Mouse (Mus musculus) stomach, embryonic 15.5 days (tissue): ENCODE measurements around the gene Prx. TPM values are rescaled to one million over a fixed set of nuclear protein-coding genes. Genes with fewer than 3 reads are reported as not detected.

Source experiments
- ATAC-seq: fragments of 200-750 bp; cut with Nextera tagmentation; 2 replicates; pipeline ENCODE4 v1.8.0; 2017; ENCODE audit warnings: low read depth, moderate number of reproducible peaks, moderate TSS enrichment; ENCODE audit not compliant: insufficient read depth, low FRiP score
- H3K27ac ChIP-seq: fragments of 300-500 bp; sonication (generic); 2 replicates; pipeline ENCODE4 v1.5.1; 2015; ENCODE audit warnings: mild to moderate bottlenecking, inconsistent platforms
- H3K27me3 ChIP-seq: fragments of 300-500 bp; sonication (generic); replicated peaks from 2 replicates; pipeline ENCODE4 v1.6.1; 2015; ENCODE audit warnings: inconsistent platforms
- H3K36me3 ChIP-seq: fragments of 300-500 bp; sonication (generic); 2 replicates; pipeline ENCODE4 v1.6.1; 2015; ENCODE audit warnings: inconsistent platforms
- H3K4me1 ChIP-seq: fragments of 300-500 bp; sonication (generic); 2 replicates; pipeline ENCODE4 v1.6.1; 2015; ENCODE audit warnings: inconsistent platforms
- H3K4me2 ChIP-seq: fragments of 300-500 bp; sonication (generic); 2 replicates; pipeline ENCODE4 v1.6.1; 2015; ENCODE audit warnings: mild to moderate bottlenecking, inconsistent platforms
- H3K4me3 ChIP-seq: fragments of 300-500 bp; sonication (generic); replicated peaks from 2 replicates; pipeline ENCODE4 v1.5.1; 2015; ENCODE audit warnings: inconsistent platforms
- H3K9ac ChIP-seq: fragments of 300-500 bp; sonication (generic); 2 replicates; pipeline ENCODE4 v1.6.1; 2015; ENCODE audit warnings: inconsistent platforms
- H3K9me3 ChIP-seq: fragments of 300-500 bp; sonication (generic); 2 replicates; pipeline ENCODE4 v1.6.1; 2016; ENCODE audit warnings: inconsistent platforms
- WGBS: fragments of 180-500 bp; shearing (Covaris S2); methylation state at CpG from one replicate; pipeline ENCODE4 v1.1.7; 2015; 5-methylcytosine and 5-hydroxymethylcytosine counted together
- polyA plus RNA-seq: library from polyadenylated mRNA; unstranded; fragments of >200 nt; fragmentation: Nextera tagmentation; extraction: Ambion mirVana; gene quantifications from 2 replicates; pipeline ENCODE4 v1.2.1, GENCODE M21; 2015

The Prx gene
- polyA plus RNA-seq, 1 experiment from 2014 or later, result 3.5 TPM

GRCm38 (mm10) chr7:27542392-27543033 is 43.4 kb downstream of the Prx start:
- Histone ChIP-seq H3K9ac (peak overlapping the region; percentile 56), H3K36me3 (peaks cover 2% of the 10 kb centered on the region), H3K4me2 (peak overlapping the region; percentile 95), H3K4me1 (0 out of 2 replicates have a peak, but pooled peaks cover 5% of the 10 kb centered on the region), H3K27ac (0 out of 2 replicates have a peak overlapping the region, but pooled peaks have one; percentile 61), H3K27me3 (no peaks in the 10 kb centered on the region), H3K9me3 (no peaks in the 10 kb centered on the region), H3K4me3 (peak overlapping the region; percentile 55)
- ATAC-seq, result peak; percentile 86; the same call in 1 of the 2 replicates
- WGBS, result 1% methylated on average over 30 of the region's 30 CpGs

- WGBS, result 31% methylated on average over 6 of the region's 6 CpGs
- H3K4me3 ChIP-seq, result peak overlapping the region; percentile 55
- H3K36me3 ChIP-seq, result no peaks in the 10 kb centered on the region
- no peaks in the 10 kb centered on the region for H3K27me3 ChIP-seq
- H3K27ac ChIP-seq, result 0 out of 2 replicates have a peak overlapping the region, but pooled peaks have one; percentile 61
- H3K9ac ChIP-seq, result peak overlapping the region; percentile 56; the same call in 1 of the 2 replicates
- H3K4me1 ChIP-seq, result 0 out of 2 replicates have a peak, but pooled peaks cover 5% of the 10 kb centered on the region
- ATAC-seq, result 0 out of 2 replicates have a peak, but pooled peaks have one; percentile 3
- no peaks in the 10 kb centered on the region for H3K9me3 ChIP-seq
- peak overlapping the region; percentile 95 for H3K4me2 ChIP-seq
Observed at GRCm38 (mm10) chr7:27543065-27543464, 43.9 kb downstream of the Prx start.

- no peak for ATAC-seq
- no peaks in the 10 kb centered on the region for H3K9me3 ChIP-seq
- H3K27ac ChIP-seq, result 0 out of 2 replicates have a peak overlapping the region, but pooled peaks have one; percentile 19
- H3K4me3 ChIP-seq, result no peak overlapping the region
- H3K4me2 ChIP-seq, result no peak overlapping the region
- 0 out of 2 replicates have a peak, but pooled peaks cover 5% of the 10 kb centered on the region for H3K4me1 ChIP-seq
- no peaks in the 10 kb centered on the region for H3K36me3 ChIP-seq
- H3K9ac ChIP-seq, result no peak overlapping the region
- WGBS, result 79% methylated on average over 4 of the region's 4 CpGs
- H3K27me3 ChIP-seq, result no peaks in the 10 kb centered on the region
Observed at GRCm38 (mm10) chr7:27543851-27544250, 44.7 kb downstream of the Prx start.

- no peak for ATAC-seq
- no peaks in the 10 kb centered on the region for H3K27me3 ChIP-seq
- H3K27ac ChIP-seq, result no peak overlapping the region
- 73% methylated on average over 12 of the region's 12 CpGs for WGBS
- H3K4me1 ChIP-seq, result 0 out of 2 replicates have a peak, but pooled peaks cover 5% of the 10 kb centered on the region
- H3K9me3 ChIP-seq, result no peaks in the 10 kb centered on the region
- H3K36me3 ChIP-seq, result no peaks in the 10 kb centered on the region
- no peak overlapping the region for H3K4me2 ChIP-seq
- H3K9ac ChIP-seq, result no peak overlapping the region
- H3K4me3 ChIP-seq, result no peak overlapping the region
Observed at GRCm38 (mm10) chr7:27544675-27545370, 45.7 kb downstream of the Prx start.

GRCm38 (mm10) chr7:27549597-27549996 is 50.5 kb downstream of the Prx start:
- Histone ChIP-seq H3K4me3 (no peak overlapping the region), H3K9ac (no peak overlapping the region), H3K36me3 (no peaks in the 10 kb centered on the region), H3K4me1 (peaks cover 11% of the 10 kb centered on the region), H3K4me2 (no peak overlapping the region), H3K9me3 (no peaks in the 10 kb centered on the region), H3K27ac (no peak overlapping the region), H3K27me3 (no peaks in the 10 kb centered on the region)
- 71% methylated on average over 6 of the region's 6 CpGs for WGBS
- ATAC-seq, result no peak

GRCm38 (mm10) chr7:27552070-27552469 is 52.9 kb downstream of the Prx start:
- ATAC-seq, result no peak
- WGBS, result 51% methylated on average over 5 of the region's 5 CpGs
- Histone ChIP-seq H3K36me3 (peaks cover 4% of the 10 kb centered on the region; the same call in 1 of the 2 replicates), H3K27me3 (no peaks in the 10 kb centered on the region), H3K9ac (no peak overlapping the region), H3K4me1 (peaks cover 11% of the 10 kb centered on the region), H3K4me2 (peak overlapping the region; percentile 63), H3K27ac (0 out of 2 replicates have a peak overlapping the region, but pooled peaks have one; percentile 40), H3K4me3 (peak overlapping the region; percentile 72), H3K9me3 (no peaks in the 10 kb centered on the region)

- peaks cover 11% of the 10 kb centered on the region for H3K4me1 ChIP-seq
- WGBS, result under 1% methylated on average over 41 of the region's 41 CpGs
- peak; percentile 100 for ATAC-seq
- H3K4me2 ChIP-seq, result peak within 1 kb of the TSS; percentile 63
- peaks cover 4% of the 10 kb centered on the region; the same call in 1 of the 2 replicates for H3K36me3 ChIP-seq
- H3K27me3 ChIP-seq, result no peaks in the 10 kb centered on the region
- peak within 1 kb of the TSS; percentile 44 for H3K27ac ChIP-seq
- peak within 1 kb of the TSS; percentile 67 for H3K9ac ChIP-seq
- peak within 1 kb of the TSS; percentile 72 for H3K4me3 ChIP-seq
- no peaks in the 10 kb centered on the region for H3K9me3 ChIP-seq
Observed at GRCm38 (mm10) chr7:27552931-27553513, 53.9 kb downstream of the Prx start, which contains the start of the genes Pld3 and 2310022A10Rik. Gene Pld3 (minus strand): TSS chr7:27553218. Gene 2310022A10Rik (plus strand): TSS chr7:27553233.

- no peak overlapping the region for H3K4me3 ChIP-seq
- 0 out of 2 replicates have a peak, but pooled peaks cover 3% of the 10 kb centered on the region for H3K4me1 ChIP-seq
- H3K27me3 ChIP-seq, result no peaks in the 10 kb centered on the region
- ATAC-seq, result no peak
- no peak overlapping the region for H3K9ac ChIP-seq
- 44% methylated on average over 8 of the region's 8 CpGs for WGBS
- H3K36me3 ChIP-seq, result peaks cover 25% of the 10 kb centered on the region
- H3K9me3 ChIP-seq, result no peaks in the 10 kb centered on the region
- no peak overlapping the region for H3K4me2 ChIP-seq
- no peak overlapping the region for H3K27ac ChIP-seq
Observed at GRCm38 (mm10) chr7:27560291-27560887, 61.3 kb downstream of the Prx start.

- WGBS, result 91% methylated on average over 1 of the region's 1 CpGs
- peaks cover 24% of the 10 kb centered on the region for H3K36me3 ChIP-seq
- H3K27ac ChIP-seq, result no peak overlapping the region
- ATAC-seq, result no peak
- no peak overlapping the region for H3K4me2 ChIP-seq
- no peak overlapping the region for H3K4me3 ChIP-seq
- no peaks in the 10 kb centered on the region for H3K9me3 ChIP-seq
- 0 out of 2 replicates have a peak, but pooled peaks cover 3% of the 10 kb centered on the region for H3K4me1 ChIP-seq
- H3K9ac ChIP-seq, result no peak overlapping the region
- no peaks in the 10 kb centered on the region for H3K27me3 ChIP-seq
Observed at GRCm38 (mm10) chr7:27560978-27561377, 61.9 kb downstream of the Prx start.
